Mouse (Mus musculus) forebrain, embryonic 12.5 days (tissue): ENCODE data around the gene Lrrc4b. TPM values are rescaled to one million over a fixed set of nuclear protein-coding genes. Genes with fewer than 3 reads are reported as not detected.

Source experiments
- ATAC-seq: fragments of 200-750 bp; cut with Nextera tagmentation; 2 replicates; pipeline ENCODE4 v1.8.0; 2017; ENCODE audit warnings: moderate TSS enrichment; ENCODE audit not compliant: low FRiP score
- H3K27ac ChIP-seq: fragments of 300-500 bp; sonication (generic); 2 replicates; pipeline ENCODE4 v1.5.1; 2016; ENCODE audit warnings: mild to moderate bottlenecking
- H3K27me3 ChIP-seq: fragments of 300-500 bp; sonication (generic); 2 replicates; pipeline ENCODE4 v1.6.1; 2016; ENCODE audit warnings: mild to moderate bottlenecking
- H3K36me3 ChIP-seq: fragments of 300-500 bp; sonication (generic); replicated peaks from 2 replicates; pipeline ENCODE4 v1.6.1; 2016; ENCODE audit warnings: mild to moderate bottlenecking
- H3K4me1 ChIP-seq: fragments of 300-500 bp; sonication (generic); 2 replicates; pipeline ENCODE4 v1.6.1; 2016
- H3K4me2 ChIP-seq: fragments of 300-500 bp; sonication (generic); 2 replicates; pipeline ENCODE4 v1.6.1; 2016; ENCODE audit warnings: mild to moderate bottlenecking, moderate library complexity
- H3K4me3 ChIP-seq: fragments of 300-500 bp; sonication (generic); replicated peaks from 2 replicates; pipeline ENCODE4 v1.5.1; 2016; ENCODE audit warnings: mild to moderate bottlenecking
- H3K9ac ChIP-seq: fragments of 300-500 bp; sonication (generic); 2 replicates; pipeline ENCODE4 v1.6.1; 2016; ENCODE audit warnings: mild to moderate bottlenecking
- H3K9me3 ChIP-seq: fragments of 300-500 bp; sonication (generic); 2 replicates; pipeline ENCODE4 v1.6.1; 2016
- WGBS: fragments of 180-500 bp; shearing (Covaris S2); methylation state at CpG from one replicate; pipeline ENCODE4 v1.1.7; 2016; 5-methylcytosine and 5-hydroxymethylcytosine counted together
- polyA plus RNA-seq: library from polyadenylated mRNA; unstranded; fragments of >200 nt; fragmentation: Nextera tagmentation; extraction: Ambion mirVana; gene quantifications from 2 replicates; pipeline ENCODE4 v1.2.1, GENCODE M21; 2016

Lrrc4b gene
- polyA plus RNA-seq, 1 experiment from 2014 or later, result 12.0 TPM

GRCm38 (mm10) chr7:44411144-44411543, 17.7 kb upstream of the Lrrc4b start:
- H3K27ac ChIP-seq, result no peak overlapping the region
- H3K4me2 ChIP-seq, result no peak overlapping the region
- H3K4me1 ChIP-seq, result peaks cover 3% of the 10 kb centered on the region
- H3K27me3 ChIP-seq, result peaks cover 15% of the 10 kb centered on the region
- ATAC-seq, result no peak
- no peaks in the 10 kb centered on the region for H3K9me3 ChIP-seq
- H3K4me3 ChIP-seq, result no peak overlapping the region
- 77% methylated on average over 4 of the region's 4 CpGs for WGBS
- no peak overlapping the region for H3K9ac ChIP-seq
- no peaks in the 10 kb centered on the region for H3K36me3 ChIP-seq

GRCm38 (mm10) chr7:44413307-44413706, 15.5 kb upstream of the Lrrc4b start:
- 89% methylated on average over 6 of the region's 6 CpGs for WGBS
- no peak overlapping the region for H3K27ac ChIP-seq
- peaks cover 6% of the 10 kb centered on the region for H3K27me3 ChIP-seq
- H3K9ac ChIP-seq, result no peak overlapping the region
- H3K36me3 ChIP-seq, result no peaks in the 10 kb centered on the region
- no peaks in the 10 kb centered on the region for H3K9me3 ChIP-seq
- H3K4me1 ChIP-seq, result no peaks in the 10 kb centered on the region
- H3K4me2 ChIP-seq, result no peak overlapping the region
- ATAC-seq, result no peak
- H3K4me3 ChIP-seq, result no peak overlapping the region

DNA sequence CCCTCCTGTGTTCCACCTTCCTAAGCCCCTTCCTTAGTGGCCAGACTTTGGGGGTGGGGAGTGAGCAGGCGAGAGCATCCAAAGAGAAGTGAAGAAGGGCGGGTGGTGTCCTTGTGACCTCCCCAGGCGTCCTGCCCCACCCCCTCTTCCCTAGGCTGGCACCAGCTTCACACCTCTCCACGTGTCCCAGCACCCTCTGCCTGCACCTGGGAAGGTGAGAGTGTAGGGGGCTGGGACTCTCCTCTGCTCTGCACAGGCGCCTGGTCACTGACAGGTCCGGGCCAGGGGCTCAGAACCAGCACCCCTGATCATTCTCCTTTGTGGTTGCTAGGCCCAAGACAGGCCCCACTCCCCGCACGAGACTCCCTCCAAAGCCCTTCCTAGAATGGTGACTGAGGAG, 1.2 kb upstream of the Lrrc4b start:
- Histone ChIP-seq H3K9ac (peak overlapping the region; percentile 95; the same call in 1 of the 2 replicates), H3K9me3 (no peaks in the 10 kb centered on the region), H3K27ac (peak overlapping the region; percentile 99), H3K27me3 (no peaks in the 10 kb centered on the region; the same call in 1 of the 2 replicates), H3K36me3 (no peaks in the 10 kb centered on the region), H3K4me2 (peak overlapping the region; percentile 88), H3K4me1 (peaks cover 49% of the 10 kb centered on the region), H3K4me3 (peak overlapping the region; percentile 82)
- ATAC-seq, result peak; percentile 2; the same call in 1 of the 2 replicates
- WGBS, result 11% methylated on average over 8 of the region's 8 CpGs

DNA sequence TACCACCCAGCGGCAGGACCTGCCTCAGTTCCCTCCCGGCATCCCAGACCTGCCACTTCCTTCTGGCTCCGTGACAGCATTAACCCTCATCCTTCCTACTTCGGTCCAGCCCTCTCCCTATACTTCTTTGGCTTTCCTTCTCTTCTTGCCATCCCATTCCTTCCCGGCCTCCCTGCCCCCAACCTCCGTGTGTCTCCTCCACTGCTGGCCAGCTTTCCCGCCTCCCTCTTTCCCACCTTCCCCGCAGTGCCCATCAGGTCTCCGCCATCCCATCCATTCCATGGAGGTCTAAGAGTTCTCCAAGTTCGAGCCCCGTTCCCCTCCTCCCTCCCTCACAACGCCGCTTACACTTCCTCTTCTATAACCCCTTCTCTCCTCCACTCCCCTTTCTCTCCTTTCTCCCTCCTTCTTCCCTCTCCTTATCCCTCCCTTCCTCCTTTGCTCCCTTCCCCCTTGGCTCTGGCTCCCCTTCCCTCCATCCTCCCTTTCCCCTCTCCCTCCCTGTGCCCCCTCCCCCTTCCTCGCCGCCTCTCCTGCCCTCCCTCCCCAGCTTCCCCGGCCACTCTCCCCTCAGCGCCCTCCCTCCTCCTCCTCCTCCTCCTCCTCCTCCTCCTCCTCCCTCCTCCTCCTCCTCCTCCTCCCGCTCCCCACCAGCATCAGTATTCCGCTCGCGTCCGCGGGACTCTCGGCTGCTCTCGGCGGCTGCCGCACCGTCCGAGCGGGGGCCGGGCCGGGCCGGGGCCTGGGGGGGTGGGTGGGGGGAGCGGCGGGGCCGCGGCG, 457 bp upstream of the Lrrc4b start:
- Histone ChIP-seq H3K4me1 (peaks cover 56% of the 10 kb centered on the region), H3K9me3 (no peaks in the 10 kb centered on the region), H3K27ac (peak overlapping the region; percentile 99), H3K4me2 (peak overlapping the region; percentile 88), H3K9ac (peak overlapping the region; percentile 95), H3K27me3 (no peaks in the 10 kb centered on the region; the same call in 1 of the 2 replicates), H3K36me3 (no peaks in the 10 kb centered on the region), H3K4me3 (peak overlapping the region; percentile 82)
- WGBS, result under 1% methylated on average over 17 of the region's 38 CpGs
- peak; percentile 42 for ATAC-seq

- 0 out of 2 replicates have a peak, but pooled peaks cover 5% of the 10 kb centered on the region for H3K36me3 ChIP-seq
- under 1% methylated on average over 31 of the region's 32 CpGs for WGBS
- no peaks in the 10 kb centered on the region for H3K9me3 ChIP-seq
- peaks cover 58% of the 10 kb centered on the region for H3K4me1 ChIP-seq
- H3K4me2 ChIP-seq, result peak overlapping the region; percentile 88
- H3K27me3 ChIP-seq, result no peaks in the 10 kb centered on the region; the same call in 1 of the 2 replicates
- H3K9ac ChIP-seq, result peak overlapping the region; percentile 95
- peak overlapping the region; percentile 82 for H3K4me3 ChIP-seq
- peak overlapping the region; percentile 99 for H3K27ac ChIP-seq
- ATAC-seq, result peak; percentile 34
Observed at GRCm38 (mm10) chr7:44429534-44430488, 993 bp downstream of the Lrrc4b start.

- no peaks in the 10 kb centered on the region for H3K27me3 ChIP-seq
- WGBS, result 79% methylated on average over 6 of the region's 6 CpGs
- H3K27ac ChIP-seq, result peak overlapping the region; percentile 56
- no peak for ATAC-seq
- peaks cover 15% of the 10 kb centered on the region for H3K36me3 ChIP-seq
- no peak overlapping the region for H3K4me3 ChIP-seq
- H3K4me2 ChIP-seq, result no peak overlapping the region
- H3K9ac ChIP-seq, result no peak overlapping the region
- H3K9me3 ChIP-seq, result no peaks in the 10 kb centered on the region
- H3K4me1 ChIP-seq, result peaks cover 56% of the 10 kb centered on the region
Observed at GRCm38 (mm10) chr7:44432550-44432949, 3.7 kb downstream of the Lrrc4b start.

GRCm38 (mm10) chr7:44433371-44433770, 4.6 kb downstream of the Lrrc4b start:
- Histone ChIP-seq H3K9ac (no peak overlapping the region), H3K4me1 (peaks cover 54% of the 10 kb centered on the region), H3K27me3 (no peaks in the 10 kb centered on the region)

DNA sequence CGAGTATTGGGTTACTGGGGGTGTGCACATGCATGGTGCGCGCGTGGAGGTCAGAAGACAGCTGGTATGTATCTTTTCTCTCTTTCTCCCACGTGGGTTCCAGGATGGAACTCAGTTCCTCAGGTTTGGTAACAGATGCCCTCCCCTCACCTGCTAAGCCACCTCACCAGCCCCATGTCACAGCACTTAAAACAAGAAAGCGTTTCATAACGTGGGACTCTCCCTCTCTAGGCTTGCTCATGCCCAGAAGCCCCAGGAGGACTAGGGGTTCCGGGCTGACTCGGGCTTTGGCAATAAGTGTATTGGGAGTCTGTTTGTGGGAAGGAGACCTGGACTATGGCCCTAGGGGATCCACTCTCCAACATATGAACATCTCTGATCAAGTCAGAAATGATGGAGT, 5.3 kb downstream of the Lrrc4b start:
- H3K4me1 ChIP-seq, result peaks cover 53% of the 10 kb centered on the region
- no peak overlapping the region for H3K4me2 ChIP-seq
- no peak overlapping the region for H3K9ac ChIP-seq
- no peak overlapping the region for H3K27ac ChIP-seq
- no peaks in the 10 kb centered on the region for H3K27me3 ChIP-seq
- H3K36me3 ChIP-seq, result peaks cover 15% of the 10 kb centered on the region
- WGBS, result 79% methylated on average over 9 of the region's 9 CpGs
- no peak overlapping the region for H3K4me3 ChIP-seq
- no peaks in the 10 kb centered on the region for H3K9me3 ChIP-seq
- no peak for ATAC-seq

More at GRCm38 (mm10) chr7:44433371-44433770, 4.6 kb downstream of the Lrrc4b start:
- peaks cover 15% of the 10 kb centered on the region for H3K36me3 ChIP-seq
- ATAC-seq, result peak; percentile 40
- H3K4me3 ChIP-seq, result no peak overlapping the region
- 5% methylated on average over 7 of the region's 7 CpGs for WGBS
- no peak overlapping the region for H3K27ac ChIP-seq
- no peak overlapping the region for H3K4me2 ChIP-seq
- H3K9me3 ChIP-seq, result no peaks in the 10 kb centered on the region

GRCm38 (mm10) chr7:44435796-44436195, 7.0 kb downstream of the Lrrc4b start:
- Histone ChIP-seq H3K9me3 (no peaks in the 10 kb centered on the region), H3K36me3 (peaks cover 15% of the 10 kb centered on the region), H3K27ac (no peak overlapping the region), H3K9ac (no peak overlapping the region), H3K4me1 (peaks cover 38% of the 10 kb centered on the region), H3K4me3 (no peak overlapping the region), H3K4me2 (no peak overlapping the region), H3K27me3 (no peaks in the 10 kb centered on the region)
- ATAC-seq, result no peak
- 73% methylated on average over 5 of the region's 5 CpGs for WGBS

- Histone ChIP-seq H3K27ac (no peak overlapping the region), H3K4me3 (no peak overlapping the region), H3K27me3 (no peaks in the 10 kb centered on the region), H3K4me1 (peaks cover 37% of the 10 kb centered on the region), H3K36me3 (peaks cover 15% of the 10 kb centered on the region), H3K9me3 (no peaks in the 10 kb centered on the region), H3K9ac (no peak overlapping the region), H3K4me2 (no peak overlapping the region)
- no peak for ATAC-seq
- 13% methylated on average over 1 of the region's 1 CpGs for WGBS
Observed at GRCm38 (mm10) chr7:44436267-44436666, 7.4 kb downstream of the Lrrc4b start.

DNA sequence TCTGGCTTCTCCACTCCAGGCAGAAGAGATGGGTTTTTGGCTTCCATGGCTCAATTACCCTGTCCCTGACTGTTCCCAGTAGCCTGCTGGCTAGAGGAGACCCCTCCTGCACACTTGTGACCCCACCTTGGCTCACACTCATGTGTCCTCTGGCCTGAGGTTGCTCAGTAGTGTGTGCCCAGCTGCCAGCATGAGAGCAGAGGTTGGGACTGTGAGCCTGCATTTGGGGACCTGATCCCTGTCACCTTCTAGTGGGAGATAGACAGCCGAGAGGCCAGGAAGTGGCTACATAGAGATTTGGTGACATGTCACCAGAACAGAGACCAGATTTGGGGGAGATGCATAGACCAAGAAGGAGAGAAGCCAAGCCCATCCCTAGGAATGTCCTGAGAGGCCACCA, 8.4 kb downstream of the Lrrc4b start:
- 94% methylated on average over 1 of the region's 1 CpGs for WGBS
- H3K9ac ChIP-seq, result no peak overlapping the region
- ATAC-seq, result no peak
- H3K4me3 ChIP-seq, result no peak overlapping the region
- no peak overlapping the region for H3K27ac ChIP-seq
- no peaks in the 10 kb centered on the region for H3K9me3 ChIP-seq
- peaks cover 15% of the 10 kb centered on the region for H3K36me3 ChIP-seq
- H3K4me2 ChIP-seq, result no peak overlapping the region
- peaks cover 36% of the 10 kb centered on the region for H3K4me1 ChIP-seq
- H3K27me3 ChIP-seq, result no peaks in the 10 kb centered on the region

- no peak overlapping the region for H3K27ac ChIP-seq
- H3K4me2 ChIP-seq, result no peak overlapping the region
- no peaks in the 10 kb centered on the region for H3K27me3 ChIP-seq
- peaks cover 15% of the 10 kb centered on the region for H3K36me3 ChIP-seq
- H3K9ac ChIP-seq, result no peak overlapping the region
- peaks cover 28% of the 10 kb centered on the region for H3K4me1 ChIP-seq
- H3K9me3 ChIP-seq, result no peaks in the 10 kb centered on the region
- WGBS, result 69% methylated on average over 8 of the region's 8 CpGs
- no peak for ATAC-seq
- H3K4me3 ChIP-seq, result no peak overlapping the region
Observed at GRCm38 (mm10) chr7:44437933-44438332, 9.1 kb downstream of the Lrrc4b start.
